Mouse (Mus musculus) spleen, postnatal 14 days (tissue): ENCODE measurements at regions not wholly inside any gene's neighbourhood (a gene's known extent, or its start where the extent isn't known, plus 50 kb on each side); places are given as distances from the start of the nearest gene placed in this dataset.
"Not testable (repeated sequence)": the region's sequence is repeated elsewhere in the genome, so short reads cannot be mapped to it uniquely, and the experiment has no call there.

Experiments
- DNase-seq, 2 experiments: peaks; one replicate each; pipeline ENCODE4 v3.0.0; 2021 to 2022; ENCODE audit warnings: low spot score in 2 of 2

- no peak for DNase-seq
These were observed 81.7 kb downstream of the Sem1 start for GRCm38 (mm10) chr6:6496789-6497188.

DNA sequence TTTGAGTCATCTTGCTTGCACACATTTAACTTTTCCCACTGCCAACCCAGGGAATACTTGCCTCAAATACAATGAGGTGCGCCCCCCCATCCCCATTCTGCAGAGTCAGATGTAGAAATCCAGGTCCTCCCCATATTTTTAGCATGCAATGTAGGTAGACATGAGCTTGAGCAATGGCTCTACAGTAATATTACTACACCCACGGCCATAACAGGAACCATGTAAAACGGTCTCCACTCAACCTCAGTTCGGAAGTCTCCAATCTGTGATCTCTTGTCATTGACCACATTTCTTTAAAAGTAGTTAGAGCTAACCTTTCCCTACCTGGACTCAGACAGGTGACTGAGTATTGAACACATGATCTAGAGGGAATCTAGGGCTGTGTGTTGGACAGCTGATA is 82.1 kb downstream of the Sem1 start:
- DNase-seq, result no peak

- no peak for DNase-seq
These were observed 90.3 kb downstream of the Sem1 start for GRCm38 (mm10) chr6:6488191-6488590.

- not testable (repeated sequence) for DNase-seq
These were observed 96.9 kb downstream of the Sem1 start for GRCm38 (mm10) chr6:6481596-6481995.

- DNase-seq, result no peak
These were observed 108.1 kb downstream of the Sem1 start for GRCm38 (mm10) chr6:6470397-6470796.

DNA sequence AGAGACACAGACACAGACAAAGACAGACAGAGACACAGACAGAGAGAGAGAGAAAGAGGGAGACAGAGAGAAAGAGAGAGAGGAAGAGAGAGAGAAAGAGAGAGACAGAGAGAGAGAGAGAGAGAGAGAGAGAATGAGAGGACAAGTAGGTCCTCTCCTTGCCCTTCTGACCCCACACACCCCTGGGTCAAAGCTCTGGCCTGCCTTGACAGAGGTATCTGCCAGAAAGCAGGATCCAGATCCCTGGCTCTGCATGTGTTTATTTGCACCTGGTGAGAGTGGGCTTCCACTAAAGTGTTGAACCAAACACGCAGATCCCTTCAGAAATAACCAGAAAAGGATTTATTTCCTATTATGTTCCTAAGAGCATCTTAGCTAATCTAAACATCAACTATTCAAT is 110.9 kb downstream of the Sem1 start:
- DNase-seq, result no peak

DNA sequence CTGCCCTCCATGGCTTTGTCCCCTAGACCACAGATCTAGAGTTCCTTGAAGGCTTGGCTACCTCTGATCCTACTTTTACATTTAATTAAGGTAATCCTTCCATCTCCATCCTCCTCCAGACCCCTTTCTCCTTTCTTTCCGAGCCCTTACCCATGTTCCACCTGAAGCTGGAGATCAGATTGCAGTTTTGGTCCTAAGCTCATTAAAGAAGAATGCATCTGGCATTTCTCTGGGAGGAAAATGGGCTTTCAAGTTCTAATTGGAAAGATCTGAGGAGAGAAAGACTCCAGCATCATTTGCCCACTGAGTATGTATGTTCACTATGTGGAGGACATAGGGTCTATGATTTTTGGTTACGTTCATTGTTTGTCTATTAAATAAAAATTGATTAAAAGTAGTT is 112.2 kb downstream of the Sem1 start:
- no peak for DNase-seq

- no peak for DNase-seq
These were observed 114.5 kb downstream of the Sem1 start for GRCm38 (mm10) chr6:6463807-6464470.

DNA sequence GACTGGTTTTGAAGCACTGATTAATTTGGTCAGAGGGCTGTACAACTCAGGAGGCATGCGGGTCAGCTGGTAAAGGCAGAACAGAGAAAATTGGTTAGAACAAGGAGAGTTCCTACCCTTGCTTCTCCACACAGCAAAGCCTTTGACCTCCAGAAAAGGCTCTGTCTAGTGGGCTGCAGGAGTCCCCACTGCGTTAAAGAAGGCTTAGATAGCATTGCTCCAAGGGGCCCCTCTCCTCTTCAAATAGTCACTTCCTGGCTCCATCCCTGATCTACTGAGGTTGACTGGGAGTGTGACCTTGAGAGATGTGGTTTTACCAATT is 118.6 kb downstream of the Sem1 start:
- no peak for DNase-seq

DNA sequence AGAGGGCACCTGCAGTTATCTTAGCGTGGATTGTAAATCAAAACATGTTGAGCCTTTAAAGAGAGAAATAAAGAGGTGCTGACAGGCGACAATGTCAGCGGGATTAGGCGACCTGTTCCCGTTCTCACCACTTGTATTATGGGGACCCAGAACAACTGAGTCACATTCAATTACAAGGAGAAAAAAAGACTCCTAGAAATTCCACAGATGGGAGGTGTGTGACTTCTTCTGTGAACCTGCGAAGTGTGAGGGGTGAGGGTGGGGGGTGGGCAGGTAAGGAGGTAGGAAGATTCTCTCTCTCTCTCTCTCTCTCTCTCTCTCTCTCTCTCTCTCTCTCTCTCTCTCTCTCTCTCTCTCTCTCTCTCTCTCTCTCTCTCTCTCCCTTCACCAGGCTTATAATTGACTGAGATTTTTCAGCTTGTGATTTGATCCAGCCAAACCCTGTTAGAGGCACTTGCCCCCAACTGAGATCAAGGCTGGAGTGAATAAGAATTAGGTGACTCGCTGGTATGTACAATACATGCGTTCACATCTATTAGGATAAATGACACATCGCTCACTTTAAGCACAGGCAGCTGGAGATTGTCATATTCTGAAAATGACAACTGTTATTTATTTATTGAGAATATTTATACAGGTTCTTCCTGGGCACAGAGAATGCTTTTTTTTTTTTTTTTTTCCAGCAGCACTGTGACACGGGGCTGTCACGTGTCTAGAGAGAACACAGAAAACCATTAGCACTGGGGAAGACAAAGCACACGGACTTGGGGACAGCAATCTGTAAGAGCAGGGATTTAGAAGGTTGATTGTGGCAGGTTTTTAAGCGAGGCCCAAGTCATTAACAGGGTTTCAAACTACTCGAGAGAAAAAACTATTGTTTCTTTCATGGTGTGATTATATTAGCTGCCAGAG is 119.2 kb downstream of the Sem1 start:
- no peak for DNase-seq

DNA sequence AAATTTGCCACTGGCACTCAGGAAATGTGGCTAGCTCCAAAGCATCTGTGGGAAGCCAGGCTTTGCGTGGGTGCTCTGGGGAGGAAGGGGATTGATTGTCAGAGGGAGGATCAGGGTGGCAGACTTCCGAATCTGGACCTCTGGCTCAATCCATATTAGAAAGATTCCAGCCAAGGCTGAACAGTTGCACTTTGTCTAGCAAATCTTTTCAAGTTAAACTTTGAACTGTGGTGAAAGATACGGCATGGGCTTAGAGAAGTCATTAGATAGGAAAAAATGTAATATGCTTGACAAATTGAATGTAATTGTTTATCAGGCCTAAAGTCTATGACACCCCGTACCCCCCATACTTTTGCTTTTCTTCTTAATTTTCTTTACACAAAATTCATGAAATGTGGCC is 120.7 kb downstream of the Sem1 start:
- DNase-seq, result no peak

DNA sequence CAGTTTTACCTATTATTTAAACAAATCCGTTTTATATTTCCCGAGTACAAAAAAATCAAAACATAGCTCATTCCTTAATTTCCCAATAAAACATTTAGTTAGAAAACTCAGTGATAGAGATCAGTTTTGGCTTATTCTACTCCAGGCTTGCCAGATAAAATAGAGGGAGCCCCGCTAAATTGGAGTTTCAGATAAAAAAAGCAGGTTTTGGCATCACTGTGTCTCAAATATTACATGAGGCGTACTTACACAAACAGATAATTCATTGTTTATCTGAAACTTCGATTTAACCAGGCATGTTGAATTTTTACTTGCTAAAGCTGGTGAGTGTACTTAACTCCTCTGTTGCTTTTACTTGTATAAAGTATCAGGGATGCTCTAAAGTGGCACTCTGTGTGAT is 121.5 kb downstream of the Sem1 start:
- no peak for DNase-seq

DNA sequence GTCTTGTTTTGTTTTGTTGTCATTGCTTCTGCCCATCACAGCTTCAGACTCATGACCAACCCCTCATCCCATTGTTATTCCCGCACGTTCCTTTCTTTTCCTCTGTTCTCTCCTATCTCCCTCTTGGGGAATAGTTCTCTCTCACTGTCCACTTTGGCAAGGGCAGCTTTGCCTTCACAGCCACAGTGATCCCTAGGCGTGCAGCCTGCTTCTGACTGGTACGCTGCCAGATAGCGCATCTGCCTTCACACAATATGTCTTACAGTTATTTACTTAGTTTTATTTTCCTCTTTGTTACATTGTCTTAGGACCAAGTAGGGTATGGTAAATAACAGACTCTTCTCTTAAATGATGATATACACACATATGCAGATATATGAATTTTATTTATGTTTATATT is 122.9 kb downstream of the Sem1 start:
- no peak for DNase-seq

GRCm38 (mm10) chr6:6454396-6454795 is 124.1 kb downstream of the Sem1 start:
- DNase-seq, result no peak

GRCm38 (mm10) chr6:6434855-6435254 is 143.6 kb downstream of the Sem1 start:
- no peak for DNase-seq

DNA sequence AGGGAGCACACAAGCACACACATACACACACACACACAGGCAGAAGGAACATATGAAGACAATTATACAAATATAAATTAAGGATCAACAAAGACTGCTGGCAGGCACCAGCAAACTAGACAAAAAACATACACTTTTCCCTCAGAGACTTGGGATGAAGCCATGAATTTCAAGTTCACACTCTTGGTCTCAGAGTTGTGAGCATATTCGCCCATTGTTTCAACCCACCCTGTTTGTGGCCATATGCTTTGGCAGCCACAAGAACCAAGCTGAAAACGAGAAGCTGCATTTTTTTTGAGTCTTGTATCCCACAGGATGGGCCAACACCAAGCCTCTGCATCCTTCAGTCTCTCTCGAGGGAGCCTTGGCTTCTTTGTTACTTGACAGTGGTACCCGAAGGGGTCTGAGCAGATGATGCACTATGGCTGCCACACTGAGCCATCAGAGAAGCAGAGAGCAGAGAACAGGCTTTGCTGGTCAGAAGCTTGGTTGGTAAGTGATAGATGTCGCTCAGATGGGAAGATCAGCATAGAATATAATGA is 144.1 kb downstream of the Sem1 start:
- DNase-seq, result no peak

DNA sequence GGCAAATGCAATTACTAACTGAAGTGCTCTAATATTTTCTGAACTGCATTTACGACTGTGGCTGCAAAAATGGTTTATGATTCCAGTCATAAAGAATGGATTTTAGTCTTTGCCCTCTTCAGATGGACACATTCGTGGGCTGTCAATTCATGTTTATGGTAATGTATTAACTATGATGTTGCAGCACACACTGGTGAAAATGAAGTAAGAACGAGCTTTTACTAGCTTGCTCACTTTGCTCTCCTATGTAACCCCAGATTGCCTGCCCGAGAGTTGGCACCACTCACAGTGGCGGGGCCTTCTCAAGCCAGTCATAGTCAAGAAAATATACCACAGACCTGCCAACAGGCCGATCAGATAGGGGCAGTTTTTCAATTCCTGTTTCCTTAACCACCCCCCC is 145.3 kb downstream of the Sem1 start:
- DNase-seq, result no peak

- no peak for DNase-seq
These were observed 163.5 kb downstream of the Sem1 start for GRCm38 (mm10) chr6:6414654-6415610.

DNA sequence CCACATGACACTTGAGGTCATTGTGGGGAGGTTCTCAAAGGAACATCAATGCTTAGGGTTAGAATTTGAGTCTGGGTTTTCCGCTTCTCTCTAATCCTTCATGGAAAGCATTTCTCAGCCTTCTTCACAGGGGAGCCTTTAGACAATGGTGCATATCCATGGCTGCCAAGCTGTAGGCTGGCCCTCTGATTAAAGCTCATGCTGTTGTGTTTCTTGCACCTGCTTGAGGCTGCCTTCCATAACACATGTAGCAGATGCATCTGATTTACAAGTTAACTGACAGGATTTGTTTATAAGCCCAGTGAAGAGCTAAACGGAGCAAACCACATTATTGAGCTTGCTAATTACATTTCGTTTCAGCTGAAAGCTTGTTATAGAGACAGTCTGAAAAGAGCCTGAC is 180.5 kb downstream of the Sem1 start:
- DNase-seq, result no peak

DNA sequence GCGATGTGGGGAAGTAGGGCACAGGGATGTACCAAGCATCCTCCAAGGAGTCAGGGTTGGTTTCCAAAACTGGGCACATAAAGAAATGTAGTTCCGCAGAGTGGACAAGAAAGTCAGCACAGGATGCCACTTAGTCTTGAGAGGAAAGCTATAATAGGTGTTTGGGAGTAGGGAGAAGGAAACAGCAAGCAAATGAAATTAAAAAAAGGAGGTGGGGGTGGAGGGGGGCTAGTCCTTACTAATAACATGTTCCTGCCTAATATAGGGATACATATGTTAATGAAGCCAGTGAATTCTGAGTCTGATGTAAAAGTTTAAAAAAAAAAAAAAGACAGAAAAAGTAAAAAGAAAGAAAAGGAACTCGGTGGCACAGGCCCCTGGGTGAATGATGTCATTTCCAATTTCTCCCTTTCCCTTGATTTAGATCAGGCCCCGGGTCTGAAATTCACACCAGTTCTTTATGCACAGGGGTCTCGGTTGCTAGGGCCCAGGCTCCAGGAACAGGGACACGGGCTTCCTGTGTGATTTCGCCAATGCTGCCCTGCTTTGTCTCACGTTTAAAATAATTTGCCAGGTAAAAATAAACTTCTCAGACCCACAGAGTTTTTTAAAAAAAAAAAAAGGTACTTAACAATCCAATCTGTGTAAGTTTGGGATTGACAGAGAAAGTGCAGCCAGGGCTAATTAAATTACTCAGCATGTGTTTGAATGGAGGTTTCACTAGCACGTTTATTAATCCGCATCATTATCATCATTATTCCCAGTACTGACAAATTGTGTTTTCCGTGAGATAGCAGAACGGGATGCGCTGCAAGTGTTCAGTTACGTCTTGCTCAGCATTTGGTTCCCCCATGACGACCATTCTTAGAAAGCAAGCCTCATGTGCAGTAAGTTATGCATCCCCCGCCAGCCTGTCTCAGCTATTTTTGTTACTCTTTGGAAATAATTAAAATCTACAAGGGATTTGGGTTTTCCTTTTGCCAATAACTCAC is 172.8 kb upstream of the Slc25a13 start:
- no peak for DNase-seq
